Mouse (Mus musculus): ENCODE results near the gene Apopt1. TPM values are rescaled to one million over a fixed set of nuclear protein-coding genes. Genes with fewer than 3 reads are reported as not detected.
"Not testable (repeated sequence)": the region's sequence is repeated elsewhere in the genome, so short reads cannot be mapped to it uniquely, and the experiment has no call there.

The Apopt1 gene
- polyA plus RNA-seq, 1 experiment from 2014 or later: 47.2 TPM

DNA sequence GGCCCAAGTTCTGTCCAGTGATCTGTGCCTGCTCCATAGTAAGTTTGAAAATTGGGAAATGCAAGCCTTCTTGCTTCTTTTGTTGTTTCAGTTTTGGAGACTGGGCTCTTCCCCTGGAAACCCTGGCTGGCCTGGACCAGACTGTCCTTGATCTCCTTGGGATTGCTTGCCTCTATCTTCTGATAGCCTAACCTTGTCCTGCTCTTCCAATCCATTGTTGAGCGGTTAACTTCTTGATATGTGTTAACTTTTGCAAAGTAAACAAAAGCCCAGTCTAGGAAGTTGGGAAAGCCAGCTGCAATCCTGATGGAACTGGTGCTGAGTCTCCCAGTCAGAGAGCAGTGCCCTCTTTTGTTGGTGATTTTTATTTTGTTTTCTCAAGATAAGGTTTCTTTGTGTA lies 14.9 kb downstream of the Apopt1 start:
- Histone ChIP-seq H3K4me1 (replicated peaks; ENCODE audit: control insufficient read depth, insufficient read depth, low read length) (peaks cover 9% of the 10 kb centered on the region), H3K9ac (replicated peaks; ENCODE audit: low read depth, low read length) (no peak overlapping the region), H3K9me3 (ENCODE audit: control insufficient read depth, low read length) (no peaks in the 10 kb centered on the region), H3K27ac (ENCODE audit: low read length) (no peak overlapping the region), H3K36me3 (ENCODE audit: control insufficient read depth, insufficient read depth) (no peaks in the 10 kb centered on the region; the same call in 1 of the 2 replicates), H3K4me2 (ENCODE audit: low read length) (no peak overlapping the region), H3K4me3 (replicated peaks; ENCODE audit: low read length) (no peak overlapping the region), H3K27me3 (replicated peaks; ENCODE audit: control insufficient read depth, insufficient read depth, low read length) (no peaks in the 10 kb centered on the region)
- 94% methylated on average over 1 of the region's 1 CpGs for WGBS
- no peak for ATAC-seq

DNA sequence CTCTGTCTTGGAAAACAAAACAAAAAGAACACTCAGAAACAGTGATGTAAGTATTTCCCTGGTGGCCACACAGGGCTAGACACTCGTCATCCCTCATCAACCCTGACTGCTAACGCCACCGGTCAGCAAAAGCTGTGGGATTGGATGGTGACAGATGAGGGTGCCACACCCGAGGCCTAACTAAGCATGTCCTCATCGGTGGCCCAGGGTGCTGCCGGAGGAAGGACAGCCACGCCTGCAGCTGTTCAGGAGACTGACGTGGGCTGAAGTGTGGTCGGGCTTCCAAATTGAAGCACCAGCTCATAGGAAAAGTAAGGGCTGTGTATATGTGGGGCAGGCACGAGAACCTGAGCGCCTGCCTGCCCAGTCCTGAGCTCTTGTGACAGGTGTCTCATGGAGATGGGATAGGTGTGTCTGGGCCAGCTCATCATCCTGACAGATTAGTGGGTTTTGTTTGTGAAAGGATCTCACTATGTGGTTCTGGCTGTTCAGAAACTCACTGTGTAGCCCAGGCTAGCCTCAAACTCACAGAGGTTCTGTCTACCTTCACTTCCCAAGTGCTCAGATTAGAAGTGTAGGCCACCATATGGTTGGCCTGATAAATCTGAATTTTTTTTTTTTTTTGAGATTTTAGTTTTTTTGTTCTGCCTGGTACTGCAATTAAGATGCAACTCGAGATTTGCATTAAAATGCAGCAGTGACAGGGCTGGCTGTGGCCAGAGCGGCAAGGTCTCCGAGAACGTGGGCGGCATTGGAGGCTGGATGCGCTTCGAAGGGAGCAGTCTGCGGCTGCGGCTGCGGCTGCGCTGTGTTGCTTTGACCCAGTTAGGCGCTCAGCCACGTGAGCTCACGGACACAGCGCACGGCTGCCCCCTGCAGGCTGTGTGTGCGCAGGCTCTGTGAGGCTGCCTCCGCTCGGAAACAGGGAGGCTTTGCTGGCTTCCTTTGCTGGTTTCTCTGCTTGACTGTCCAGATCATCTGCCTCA lies 19.1 kb downstream of the Apopt1 start:
- H3K27ac ChIP-seq (ENCODE audit: low read length): peak overlapping the region; percentile 37; the same call in 1 of the 2 replicates
- peak; percentile 94 for ATAC-seq
- 32% methylated on average over 30 of the region's 30 CpGs for WGBS
- H3K27me3 ChIP-seq (replicated peaks; ENCODE audit: control insufficient read depth, insufficient read depth, low read length): no peaks in the 10 kb centered on the region
- H3K4me2 ChIP-seq (ENCODE audit: low read length): peak overlapping the region; percentile 52
- no peaks in the 10 kb centered on the region for H3K9me3 ChIP-seq (ENCODE audit: control insufficient read depth, low read length)
- H3K36me3 ChIP-seq (ENCODE audit: control insufficient read depth, insufficient read depth): no peaks in the 10 kb centered on the region
- peak overlapping the region; percentile 23 for H3K4me3 ChIP-seq (replicated peaks; ENCODE audit: low read length)
- peak overlapping the region; percentile 48; the same call in 1 of the 2 replicates for H3K9ac ChIP-seq (replicated peaks; ENCODE audit: low read depth, low read length)
- peaks cover 9% of the 10 kb centered on the region for H3K4me1 ChIP-seq (replicated peaks; ENCODE audit: control insufficient read depth, insufficient read depth, low read length)

- no peaks in the 10 kb centered on the region for H3K27me3 ChIP-seq (replicated peaks; ENCODE audit: control insufficient read depth, insufficient read depth, low read length)
- no peaks in the 10 kb centered on the region for H3K9me3 ChIP-seq (ENCODE audit: control insufficient read depth, low read length)
- H3K27ac ChIP-seq (ENCODE audit: low read length): no peak overlapping the region
- 59% methylated on average over 5 of the region's 5 CpGs for WGBS
- H3K9ac ChIP-seq (replicated peaks; ENCODE audit: low read depth, low read length): 0 out of 2 replicates have a peak overlapping the region, but pooled peaks have one; percentile 35
- peak; percentile 35; the same call in 1 of the 2 replicates for ATAC-seq
- no peak overlapping the region for H3K4me2 ChIP-seq (ENCODE audit: low read length)
- H3K4me3 ChIP-seq (replicated peaks; ENCODE audit: low read length): no peak overlapping the region
- H3K4me1 ChIP-seq (replicated peaks; ENCODE audit: control insufficient read depth, insufficient read depth, low read length): peaks cover 9% of the 10 kb centered on the region
- H3K36me3 ChIP-seq (ENCODE audit: control insufficient read depth, insufficient read depth): no peaks in the 10 kb centered on the region
These were observed 19.9 kb downstream of the Apopt1 start for GRCm38 (mm10) chr12:111732921-111733320.

- no peak overlapping the region for H3K9ac ChIP-seq (replicated peaks; ENCODE audit: low read depth, low read length)
- H3K4me1 ChIP-seq (replicated peaks; ENCODE audit: control insufficient read depth, insufficient read depth, low read length): peaks cover 9% of the 10 kb centered on the region
- no peak overlapping the region for H3K27ac ChIP-seq (ENCODE audit: low read length)
- H3K4me2 ChIP-seq (ENCODE audit: low read length): no peak overlapping the region
- H3K36me3 ChIP-seq (ENCODE audit: control insufficient read depth, insufficient read depth): no peaks in the 10 kb centered on the region
- 82% methylated on average over 3 of the region's 3 CpGs for WGBS
- no peaks in the 10 kb centered on the region for H3K9me3 ChIP-seq (ENCODE audit: control insufficient read depth, low read length)
- H3K4me3 ChIP-seq (replicated peaks; ENCODE audit: low read length): no peak overlapping the region
- no peaks in the 10 kb centered on the region for H3K27me3 ChIP-seq (replicated peaks; ENCODE audit: control insufficient read depth, insufficient read depth, low read length)
- no peak for ATAC-seq
These were observed 21.9 kb downstream of the Apopt1 start for GRCm38 (mm10) chr12:111734912-111735311.

DNA sequence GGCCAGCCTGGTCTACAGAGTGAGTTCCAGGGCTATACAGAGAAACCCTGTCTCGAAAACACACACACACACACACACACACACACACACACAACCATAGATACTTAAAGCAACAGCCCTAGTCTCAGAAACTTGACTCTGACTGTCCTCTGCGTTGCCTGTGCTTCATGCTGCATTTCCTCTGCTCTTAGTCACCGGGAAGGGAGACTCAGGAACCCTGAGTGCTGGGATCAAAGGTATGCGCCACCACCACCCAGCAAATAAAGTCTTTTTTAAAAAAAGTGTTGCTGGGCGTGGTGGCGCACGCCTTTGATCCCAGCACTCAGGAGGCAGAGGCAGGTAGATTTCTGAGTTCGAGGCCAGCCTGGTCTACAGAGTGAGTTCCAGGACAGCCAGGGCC lies 23.6 kb downstream of the Apopt1 start:
- not testable (repeated sequence) for H3K9ac ChIP-seq (replicated peaks; ENCODE audit: low read depth, low read length); ATAC-seq; H3K4me3 ChIP-seq (replicated peaks; ENCODE audit: low read length); H3K9me3 ChIP-seq (ENCODE audit: control insufficient read depth, low read length); H3K4me1 ChIP-seq (replicated peaks; ENCODE audit: control insufficient read depth, insufficient read depth, low read length); H3K27ac ChIP-seq (ENCODE audit: low read length); H3K36me3 ChIP-seq (ENCODE audit: control insufficient read depth, insufficient read depth); H3K27me3 ChIP-seq (replicated peaks; ENCODE audit: control insufficient read depth, insufficient read depth, low read length); H3K4me2 ChIP-seq (ENCODE audit: low read length)
- 86% methylated on average over 8 of the region's 8 CpGs for WGBS

DNA sequence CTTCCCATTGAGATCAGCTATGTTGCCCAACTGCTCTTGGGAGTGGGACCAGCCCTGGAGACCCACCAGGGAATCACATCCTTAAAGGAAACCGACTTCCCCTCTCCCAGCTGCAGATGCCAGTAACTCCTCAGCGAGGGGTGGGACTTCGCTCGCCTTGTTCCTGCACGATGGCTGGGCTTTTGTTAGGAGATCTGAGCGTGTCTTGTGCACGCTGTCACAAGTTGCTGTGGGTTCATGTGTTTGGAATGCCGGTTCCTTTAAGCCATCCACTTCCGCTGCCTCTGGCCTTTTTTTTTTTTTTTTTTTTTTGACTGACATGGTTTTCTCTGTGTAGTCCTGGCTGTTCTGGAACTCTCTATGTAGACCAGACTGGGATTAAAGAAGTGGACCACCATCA lies 24.3 kb downstream of the Apopt1 start:
- 60% methylated on average over 9 of the region's 9 CpGs for WGBS
- H3K27me3 ChIP-seq (replicated peaks; ENCODE audit: control insufficient read depth, insufficient read depth, low read length): no peaks in the 10 kb centered on the region
- H3K9me3 ChIP-seq (ENCODE audit: control insufficient read depth, low read length): no peaks in the 10 kb centered on the region
- no peak overlapping the region for H3K27ac ChIP-seq (ENCODE audit: low read length)
- H3K9ac ChIP-seq (replicated peaks; ENCODE audit: low read depth, low read length): no peak overlapping the region
- ATAC-seq: no peak
- H3K36me3 ChIP-seq (ENCODE audit: control insufficient read depth, insufficient read depth): no peaks in the 10 kb centered on the region
- H3K4me1 ChIP-seq (replicated peaks; ENCODE audit: control insufficient read depth, insufficient read depth, low read length): peaks cover 4% of the 10 kb centered on the region
- H3K4me2 ChIP-seq (ENCODE audit: low read length): no peak overlapping the region
- H3K4me3 ChIP-seq (replicated peaks; ENCODE audit: low read length): no peak overlapping the region

DNA sequence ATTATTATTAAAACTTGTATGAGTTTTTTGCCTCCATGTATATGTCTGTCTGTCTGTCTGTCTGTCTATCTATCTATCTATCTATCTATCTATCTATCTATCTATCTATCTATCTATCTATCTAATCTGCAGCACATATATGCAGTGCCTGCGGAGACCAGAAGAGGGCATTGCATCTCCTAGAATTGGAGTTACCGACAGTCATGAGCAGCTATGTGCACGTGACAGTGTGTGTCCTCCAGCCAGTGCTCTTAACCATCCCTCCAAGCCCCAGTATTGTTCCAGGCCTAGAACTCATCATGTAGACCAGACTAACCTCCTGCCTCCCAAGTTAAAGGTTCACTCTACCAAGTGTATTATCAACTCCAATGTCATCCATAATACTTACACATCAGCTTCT lies 25.7 kb downstream of the Apopt1 start:
- Histone ChIP-seq H3K9ac (replicated peaks; ENCODE audit: low read depth, low read length) (no peak overlapping the region), H3K36me3 (ENCODE audit: control insufficient read depth, insufficient read depth) (no peaks in the 10 kb centered on the region), H3K27me3 (replicated peaks; ENCODE audit: control insufficient read depth, insufficient read depth, low read length) (no peaks in the 10 kb centered on the region), H3K9me3 (ENCODE audit: control insufficient read depth, low read length) (no peaks in the 10 kb centered on the region), H3K4me3 (replicated peaks; ENCODE audit: low read length) (no peak overlapping the region), H3K4me2 (ENCODE audit: low read length) (no peak overlapping the region), H3K27ac (ENCODE audit: low read length) (no peak overlapping the region), H3K4me1 (replicated peaks; ENCODE audit: control insufficient read depth, insufficient read depth, low read length) (no peaks in the 10 kb centered on the region)
- ATAC-seq: no peak
- 7% methylated on average over 3 of the region's 3 CpGs for WGBS

DNA sequence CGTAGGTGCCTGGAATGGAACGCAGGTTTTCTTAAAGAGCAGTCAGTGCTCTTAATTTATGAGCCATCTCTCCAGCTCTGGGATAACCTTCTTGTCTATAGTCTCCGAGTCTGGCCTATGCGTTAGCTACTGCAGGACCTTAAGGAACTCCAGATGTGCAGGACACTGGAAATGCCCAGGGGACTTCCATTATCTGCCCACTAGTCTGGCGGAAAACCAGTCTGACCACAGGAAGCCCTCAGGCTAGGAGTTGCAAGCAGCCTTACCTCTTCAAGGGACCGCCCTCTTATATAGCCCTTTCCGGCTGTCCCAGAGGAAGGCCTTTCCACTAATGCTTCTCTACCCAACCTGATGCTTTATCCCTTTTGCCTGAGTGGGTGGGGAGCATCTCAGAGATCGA lies 28.3 kb downstream of the Apopt1 start:
- Histone ChIP-seq H3K4me1 (replicated peaks; ENCODE audit: control insufficient read depth, insufficient read depth, low read length) (no peaks in the 10 kb centered on the region), H3K9ac (replicated peaks; ENCODE audit: low read depth, low read length) (no peak overlapping the region), H3K36me3 (ENCODE audit: control insufficient read depth, insufficient read depth) (no peaks in the 10 kb centered on the region), H3K4me2 (ENCODE audit: low read length) (no peak overlapping the region), H3K27me3 (replicated peaks; ENCODE audit: control insufficient read depth, insufficient read depth, low read length) (no peaks in the 10 kb centered on the region), H3K27ac (ENCODE audit: low read length) (no peak overlapping the region), H3K9me3 (ENCODE audit: control insufficient read depth, low read length) (no peaks in the 10 kb centered on the region), H3K4me3 (replicated peaks; ENCODE audit: low read length) (no peak overlapping the region)
- WGBS: 87% methylated on average over 8 of the region's 8 CpGs
- ATAC-seq: no peak

GRCm38 (mm10) chr12:111743419-111743818 lies 30.4 kb downstream of the Apopt1 start:
- no peak overlapping the region for H3K27ac ChIP-seq (ENCODE audit: low read length)

More at GRCm38 (mm10) chr12:111743419-111743818, 30.4 kb downstream of the Apopt1 start:
- no peaks in the 10 kb centered on the region for H3K36me3 ChIP-seq (ENCODE audit: control insufficient read depth, insufficient read depth)
- no peak for ATAC-seq
- 78% methylated on average over 2 of the region's 2 CpGs for WGBS
- H3K27me3 ChIP-seq (replicated peaks; ENCODE audit: control insufficient read depth, insufficient read depth, low read length): no peaks in the 10 kb centered on the region
- H3K4me3 ChIP-seq (replicated peaks; ENCODE audit: low read length): no peak overlapping the region
- H3K9ac ChIP-seq (replicated peaks; ENCODE audit: low read depth, low read length): no peak overlapping the region
- no peaks in the 10 kb centered on the region for H3K4me1 ChIP-seq (replicated peaks; ENCODE audit: control insufficient read depth, insufficient read depth, low read length)
- no peaks in the 10 kb centered on the region for H3K9me3 ChIP-seq (ENCODE audit: control insufficient read depth, low read length)
- H3K4me2 ChIP-seq (ENCODE audit: low read length): no peak overlapping the region

Data from forebrain, embryonic 16.5 days (tissue).